Mouse (Mus musculus) heart, adult 2 months (tissue): ENCODE measurements around the gene Ifit1bl2.

Source experiments
- CTCF ChIP-seq: fragments of 200-600 bp; IDR thresholded peaks from 2 replicates; pipeline ENCODE4 v1.8.1; 2022; ENCODE audit warnings: antibody characterized with exemption, mild to moderate bottlenecking, moderate library complexity
- EP300 ChIP-seq: fragments of 200-500 bp; IDR thresholded peaks from 2 replicates; pipeline ENCODE4 v1.6.1; 2011; ENCODE audit warnings: low read depth, low read length, control low read depth; ENCODE audit not compliant: insufficient read depth
- POLR2A ChIP-seq: fragments of 200-500 bp; IDR thresholded peaks from 2 replicates; pipeline ENCODE4 v1.6.1; 2011; ENCODE audit warnings: mild to moderate bottlenecking, low read depth, low read length, control low read depth; ENCODE audit not compliant: insufficient read depth

- no peak for TF ChIP-seq CTCF
- no peak for TF ChIP-seq POLR2A
- no peak for TF ChIP-seq EP300
Observed at GRCm38 (mm10) chr19:34685530-34685929, 45.0 kb upstream of the Ifit1bl2 start.
